Mouse (Mus musculus) liver, embryonic 11.5 days (tissue): ENCODE data around the gene Pfn1. TPM values are rescaled to one million over a fixed set of nuclear protein-coding genes. Genes with fewer than 3 reads are reported as not detected.

ENCODE experiments used
- ATAC-seq: fragments of 200-750 bp; cut with Nextera tagmentation; replicated peaks from 2 replicates; pipeline ENCODE4 v1.8.0; 2017; ENCODE audit warnings: moderate number of reproducible peaks, mild to moderate bottlenecking, moderate TSS enrichment, moderate library complexity; ENCODE audit not compliant: low FRiP score
- DNase-seq: peaks from one replicate; pipeline ENCODE4 v3.0.0-alpha.2; 2017; ENCODE audit warnings: low spot score
- H3K27ac ChIP-seq: fragments of 300-500 bp; sonication (generic); 2 replicates; pipeline ENCODE4 v1.5.1; 2014; ENCODE audit warnings: mild to moderate bottlenecking, low read depth, low read length, control low read depth
- H3K27me3 ChIP-seq: fragments of 300-500 bp; sonication (generic); replicated peaks from 2 replicates; pipeline ENCODE4 v1.6.1; 2014; ENCODE audit warnings: low read length, mixed read lengths; ENCODE audit not compliant: control insufficient read depth, insufficient read depth
- H3K36me3 ChIP-seq: fragments of 300-500 bp; sonication (generic); 2 replicates; pipeline ENCODE4 v1.6.1; 2014; ENCODE audit warnings: mild to moderate bottlenecking, low read length, moderate library complexity, mixed read lengths; ENCODE audit not compliant: control insufficient read depth, insufficient read depth
- H3K4me1 ChIP-seq: fragments of 300-500 bp; sonication (generic); replicated peaks from 2 replicates; pipeline ENCODE4 v1.6.1; 2014; ENCODE audit warnings: low read length, mixed read lengths; ENCODE audit not compliant: control insufficient read depth, insufficient read depth
- H3K4me2 ChIP-seq: fragments of 300-500 bp; sonication (generic); 2 replicates; pipeline ENCODE4 v1.6.1; 2014; ENCODE audit warnings: mild to moderate bottlenecking, control low read depth, moderate library complexity
- H3K4me3 ChIP-seq: fragments of 300-500 bp; sonication (generic); 2 replicates; pipeline ENCODE4 v1.5.1; 2014; ENCODE audit warnings: low read depth, low read length, control low read depth
- H3K9ac ChIP-seq: fragments of 300-500 bp; sonication (generic); 2 replicates; pipeline ENCODE4 v1.6.1; 2014; ENCODE audit warnings: low read depth, low read length, control low read depth
- H3K9me3 ChIP-seq: fragments of 300-500 bp; sonication (generic); 2 replicates; pipeline ENCODE4 v1.6.1; 2016; ENCODE audit warnings: low read length, inconsistent platforms, mixed read lengths; ENCODE audit not compliant: control insufficient read depth
- WGBS: fragments of 180-500 bp; shearing (Covaris S2); extraction: QIAGEN DNeasy Blood & Tissue Kit; methylation state at CpG from one replicate; pipeline ENCODE4 v1.1.7; 2014; 5-methylcytosine and 5-hydroxymethylcytosine counted together
- polyA plus RNA-seq: library from polyadenylated mRNA; unstranded; fragments of >200 nt; fragmentation: Nextera tagmentation; extraction: Ambion mirVana; gene quantifications from 2 replicates; pipeline ENCODE4 v1.2.1, GENCODE M21; 2014

The Pfn1 gene
- polyA plus RNA-seq, 1 experiment from 2014 or later = 2,367 TPM

- Histone ChIP-seq H3K4me1 (peaks cover 29% of the 10 kb centered on the region), H3K9me3 (no peaks in the 10 kb centered on the region), H3K36me3 (peaks cover 26% of the 10 kb centered on the region), H3K27me3 (no peaks in the 10 kb centered on the region), H3K9ac (no peak overlapping the region), H3K27ac (no peak overlapping the region), H3K4me2 (no peak overlapping the region), H3K4me3 (no peak overlapping the region)
- ATAC-seq (no peak), DNase-seq (no peak)
- WGBS = 88% methylated on average over 8 of the region's 8 CpGs
Observed at GRCm38 (mm10) chr11:70660571-70660970, 6.1 kb upstream of the Pfn1 start.

GRCm38 (mm10) chr11:70658942-70659341, 4.5 kb upstream of the Pfn1 start:
- Histone ChIP-seq H3K4me2 (no peak overlapping the region), H3K4me1 (peaks cover 30% of the 10 kb centered on the region)

GRCm38 (mm10) chr11:70658521-70658920, 4.1 kb upstream of the Pfn1 start:
- Histone ChIP-seq H3K9me3 (no peaks in the 10 kb centered on the region), H3K4me2 (no peak overlapping the region; the same call in 1 of the 2 replicates), H3K36me3 (peaks cover 8% of the 10 kb centered on the region), H3K4me3 (no peak overlapping the region), H3K9ac (0 out of 2 replicates have a peak overlapping the region, but pooled peaks have one; percentile 26), H3K27me3 (no peaks in the 10 kb centered on the region), H3K4me1 (peaks cover 30% of the 10 kb centered on the region), H3K27ac (no peak overlapping the region; the same call in 1 of the 2 replicates)
- DNase-seq (no peak), ATAC-seq (no peak)
- WGBS = 75% methylated on average over 5 of the region's 5 CpGs

More at GRCm38 (mm10) chr11:70658942-70659341, 4.5 kb upstream of the Pfn1 start:
- H3K9me3 ChIP-seq = no peaks in the 10 kb centered on the region
- H3K4me3 ChIP-seq = no peak overlapping the region
- no peaks in the 10 kb centered on the region for H3K27me3 ChIP-seq
- H3K27ac ChIP-seq = no peak overlapping the region; the same call in 1 of the 2 replicates
- no peak for DNase-seq
- 60% methylated on average over 8 of the region's 8 CpGs for WGBS
- no peak overlapping the region for H3K9ac ChIP-seq
- peaks cover 12% of the 10 kb centered on the region for H3K36me3 ChIP-seq
- ATAC-seq = no peak

- no peak for DNase-seq
- Histone ChIP-seq H3K9me3 (no peaks in the 10 kb centered on the region), H3K27me3 (no peaks in the 10 kb centered on the region), H3K36me3 (peaks cover 5% of the 10 kb centered on the region), H3K4me2 (peak overlapping the region; percentile 92), H3K4me1 (peaks cover 30% of the 10 kb centered on the region), H3K4me3 (no peak overlapping the region), H3K27ac (no peak overlapping the region), H3K9ac (0 out of 2 replicates have a peak overlapping the region, but pooled peaks have one; percentile 25)
- ATAC-seq = no peak
- WGBS = 59% methylated on average over 9 of the region's 9 CpGs
Observed at GRCm38 (mm10) chr11:70657991-70658390, 3.5 kb upstream of the Pfn1 start.

- H3K9ac ChIP-seq = 0 out of 2 replicates have a peak overlapping the region, but pooled peaks have one; percentile 25
- no peaks in the 10 kb centered on the region for H3K9me3 ChIP-seq
- peak overlapping the region; percentile 100 for H3K27ac ChIP-seq
- peak overlapping the region; percentile 92 for H3K4me2 ChIP-seq
- H3K4me3 ChIP-seq = no peak overlapping the region
- peaks cover 6% of the 10 kb centered on the region for H3K36me3 ChIP-seq
- DNase-seq = no peak
- ATAC-seq = no peak
- no peaks in the 10 kb centered on the region for H3K27me3 ChIP-seq
- peaks cover 34% of the 10 kb centered on the region for H3K4me1 ChIP-seq
- 42% methylated on average over 6 of the region's 6 CpGs for WGBS
Observed at GRCm38 (mm10) chr11:70657573-70657972, 3.1 kb upstream of the Pfn1 start.

- peak within 1 kb of the TSS; percentile 100 for H3K27ac ChIP-seq
- ATAC-seq (no peak), DNase-seq (no peak)
- H3K9ac ChIP-seq = peak within 1 kb of the TSS; percentile 100
- WGBS = 8% methylated on average over 3 of the region's 3 CpGs
- H3K4me2 ChIP-seq = peak within 1 kb of the TSS; percentile 92
- no peaks in the 10 kb centered on the region for H3K9me3 ChIP-seq
- H3K27me3 ChIP-seq = no peaks in the 10 kb centered on the region
- H3K36me3 ChIP-seq = peaks cover 11% of the 10 kb centered on the region
- peak within 1 kb of the TSS; percentile 100 for H3K4me3 ChIP-seq
- H3K4me1 ChIP-seq = peaks cover 40% of the 10 kb centered on the region
Observed at GRCm38 (mm10) chr11:70656964-70657363, 2.5 kb upstream of the Pfn1 start, which contains the start of gene Eno3. Eno3 (plus strand) TSS chr11:70657202.

- Histone ChIP-seq H3K27me3 (no peaks in the 10 kb centered on the region), H3K4me1 (peaks cover 44% of the 10 kb centered on the region), H3K9ac (peak overlapping the region; percentile 100), H3K36me3 (peaks cover 13% of the 10 kb centered on the region), H3K9me3 (no peaks in the 10 kb centered on the region), H3K27ac (peak overlapping the region; percentile 100), H3K4me2 (peak overlapping the region; percentile 92), H3K4me3 (peak overlapping the region; percentile 100)
- ATAC-seq (no peak), DNase-seq (no peak)
- WGBS = 11% methylated on average over 16 of the region's 16 CpGs
Observed at GRCm38 (mm10) chr11:70656456-70656927, 2.0 kb upstream of the Pfn1 start.

GRCm38 (mm10) chr11:70655571-70656455, 1.4 kb upstream of the Pfn1 start:
- peak overlapping the region; percentile 92 for H3K4me2 ChIP-seq
- H3K4me1 ChIP-seq = peaks cover 51% of the 10 kb centered on the region
- H3K27ac ChIP-seq = peak overlapping the region; percentile 100
- ATAC-seq (peak; percentile 37), DNase-seq (peak; percentile 83)
- peak overlapping the region; percentile 100 for H3K4me3 ChIP-seq
- H3K9me3 ChIP-seq = no peaks in the 10 kb centered on the region
- H3K36me3 ChIP-seq = peaks cover 17% of the 10 kb centered on the region
- no peaks in the 10 kb centered on the region for H3K27me3 ChIP-seq
- under 1% methylated on average over 61 of the region's 61 CpGs for WGBS
- H3K9ac ChIP-seq = peak overlapping the region; percentile 100
